Mouse (Mus musculus): ENCODE measurements around the gene Vrk3. TPM values are rescaled to one million over a fixed set of nuclear protein-coding genes. Genes with fewer than 3 reads are reported as not detected.
"Not testable (repeated sequence)": the region's sequence is repeated elsewhere in the genome, so short reads cannot be mapped to it uniquely, and the experiment has no call there.

Vrk3 gene
- polyA plus RNA-seq, 1 experiment from 2014 or later, result 36.3 TPM

GRCm38 (mm10) chr7:44733723-44734122 is 14.5 kb upstream of the Vrk3 start:
- H3K4me1 ChIP-seq (ENCODE audit: insufficient read depth), result no peaks in the 10 kb centered on the region
- H3K36me3 ChIP-seq (ENCODE audit: insufficient read depth), result no peaks in the 10 kb centered on the region
- 80% methylated on average over 9 of the region's 9 CpGs for WGBS
- H3K27me3 ChIP-seq (ENCODE audit: insufficient read depth, low read length), result no peaks in the 10 kb centered on the region
- H3K4me3 ChIP-seq (ENCODE audit: low read depth, low read length), result no peak overlapping the region
- 0 out of 2 replicates have a peak, but pooled peaks cover 3% of the 10 kb centered on the region for H3K9me3 ChIP-seq (ENCODE audit: low read depth, low read length)
- no peak overlapping the region for H3K9ac ChIP-seq
- no peak for DNase-seq
- ATAC-seq (ENCODE audit: insufficient read depth), result no peak
- TF ChIP-seq CTCF (IDR thresholded peaks at IDR 0.05; ENCODE audit: low read depth), result no peak
- no peak overlapping the region for H3K4me2 ChIP-seq
- H3K27ac ChIP-seq (ENCODE audit: low read depth), result no peak overlapping the region

GRCm38 (mm10) chr7:44741361-44741760 is 6.9 kb upstream of the Vrk3 start:
- 73% methylated on average over 8 of the region's 8 CpGs for WGBS
- no peak for DNase-seq
- TF ChIP-seq CTCF (IDR thresholded peaks at IDR 0.05; ENCODE audit: low read depth), result no peak
- H3K4me3 ChIP-seq (ENCODE audit: low read depth, low read length), result no peak overlapping the region
- ATAC-seq (ENCODE audit: insufficient read depth), result no peak
- H3K27me3 ChIP-seq (ENCODE audit: insufficient read depth, low read length), result no peaks in the 10 kb centered on the region
- H3K9me3 ChIP-seq (ENCODE audit: low read depth, low read length), result no peaks in the 10 kb centered on the region
- no peaks in the 10 kb centered on the region for H3K36me3 ChIP-seq (ENCODE audit: insufficient read depth)
- no peaks in the 10 kb centered on the region for H3K4me1 ChIP-seq (ENCODE audit: insufficient read depth)
- no peak overlapping the region for H3K27ac ChIP-seq (ENCODE audit: low read depth)
- H3K9ac ChIP-seq, result no peak overlapping the region
- H3K4me2 ChIP-seq, result no peak overlapping the region

- 45% methylated on average over 9 of the region's 9 CpGs for WGBS
- no peak for TF ChIP-seq CTCF (IDR thresholded peaks at IDR 0.05; ENCODE audit: low read depth)
- Histone ChIP-seq H3K9me3 (ENCODE audit: low read depth, low read length) (no peaks in the 10 kb centered on the region), H3K4me3 (ENCODE audit: low read depth, low read length) (0 out of 2 replicates have a peak overlapping the region, but pooled peaks have one; percentile 36), H3K36me3 (ENCODE audit: insufficient read depth) (no peaks in the 10 kb centered on the region), H3K4me1 (ENCODE audit: insufficient read depth) (peaks cover 4% of the 10 kb centered on the region; the same call in 1 of the 2 replicates), H3K27ac (ENCODE audit: low read depth) (no peak overlapping the region), H3K27me3 (ENCODE audit: insufficient read depth, low read length) (no peaks in the 10 kb centered on the region), H3K9ac (no peak overlapping the region), H3K4me2 (peak overlapping the region; percentile 69; the same call in 1 of the 2 replicates)
- no peak for ATAC-seq (ENCODE audit: insufficient read depth)
- no peak for DNase-seq
Measured at GRCm38 (mm10) chr7:44744270-44744669, 3.9 kb upstream of the Vrk3 start.

- Histone ChIP-seq H3K9ac (peak overlapping the region; percentile 40; the same call in 1 of the 2 replicates), H3K27me3 (ENCODE audit: insufficient read depth, low read length) (no peaks in the 10 kb centered on the region), H3K27ac (ENCODE audit: low read depth) (no peak overlapping the region), H3K4me3 (ENCODE audit: low read depth, low read length) (peak overlapping the region; percentile 36), H3K9me3 (ENCODE audit: low read depth, low read length) (no peaks in the 10 kb centered on the region), H3K36me3 (ENCODE audit: insufficient read depth) (no peaks in the 10 kb centered on the region), H3K4me1 (ENCODE audit: insufficient read depth) (peaks cover 4% of the 10 kb centered on the region; the same call in 1 of the 2 replicates), H3K4me2 (peak overlapping the region; percentile 69)
- TF ChIP-seq CTCF (IDR thresholded peaks at IDR 0.05; ENCODE audit: low read depth), result peak; percentile 85
- peak; percentile 50 for ATAC-seq (ENCODE audit: insufficient read depth)
- DNase-seq, result peak; percentile 86
- under 1% methylated on average over 18 of the region's 18 CpGs for WGBS
Measured at GRCm38 (mm10) chr7:44745076-44745475, 3.1 kb upstream of the Vrk3 start.

GRCm38 (mm10) chr7:44747115-44747514 is 1.1 kb upstream of the Vrk3 start:
- 69% methylated on average over 4 of the region's 4 CpGs for WGBS
- peaks cover 2% of the 10 kb centered on the region for H3K36me3 ChIP-seq (ENCODE audit: insufficient read depth)
- no peak overlapping the region for H3K27ac ChIP-seq (ENCODE audit: low read depth)
- no peak for TF ChIP-seq CTCF (IDR thresholded peaks at IDR 0.05; ENCODE audit: low read depth)
- H3K27me3 ChIP-seq (ENCODE audit: insufficient read depth, low read length), result no peaks in the 10 kb centered on the region
- H3K4me1 ChIP-seq (ENCODE audit: insufficient read depth), result peaks cover 4% of the 10 kb centered on the region; the same call in 1 of the 2 replicates
- ATAC-seq (ENCODE audit: insufficient read depth) (no peak), DNase-seq (no peak)
- H3K4me3 ChIP-seq (ENCODE audit: low read depth, low read length), result peak overlapping the region; percentile 60
- H3K9me3 ChIP-seq (ENCODE audit: low read depth, low read length), result no peaks in the 10 kb centered on the region
- no peak overlapping the region for H3K9ac ChIP-seq
- H3K4me2 ChIP-seq, result peak overlapping the region; percentile 79

GRCm38 (mm10) chr7:44750950-44751349 is 2.7 kb downstream of the Vrk3 start, which contains the start of gene Zfp473:
Zfp473 (minus strand) TSS chr7:44751050.
- not testable (repeated sequence) for DNase-seq; ATAC-seq (ENCODE audit: insufficient read depth); H3K9ac ChIP-seq; H3K27me3 ChIP-seq (ENCODE audit: insufficient read depth, low read length); H3K4me3 ChIP-seq (ENCODE audit: low read depth, low read length); H3K4me1 ChIP-seq (ENCODE audit: insufficient read depth); H3K27ac ChIP-seq (ENCODE audit: low read depth); H3K9me3 ChIP-seq (ENCODE audit: low read depth, low read length); H3K4me2 ChIP-seq
- 78% methylated on average over 1 of the region's 1 CpGs for WGBS
- H3K36me3 ChIP-seq (ENCODE audit: insufficient read depth), result peaks cover 37% of the 10 kb centered on the region

- no peak for TF ChIP-seq CTCF (IDR thresholded peaks at IDR 0.05; ENCODE audit: low read depth)
- Histone ChIP-seq H3K36me3 (ENCODE audit: insufficient read depth) (peaks cover 86% of the 10 kb centered on the region), H3K9ac (no peak overlapping the region), H3K4me2 (no peak overlapping the region), H3K27me3 (ENCODE audit: insufficient read depth, low read length) (no peaks in the 10 kb centered on the region), H3K4me1 (ENCODE audit: insufficient read depth) (no peaks in the 10 kb centered on the region), H3K4me3 (ENCODE audit: low read depth, low read length) (no peak overlapping the region), H3K27ac (ENCODE audit: low read depth) (no peak overlapping the region), H3K9me3 (ENCODE audit: low read depth, low read length) (no peaks in the 10 kb centered on the region)
- ATAC-seq (ENCODE audit: insufficient read depth) (no peak), DNase-seq (no peak)
- WGBS, result 67% methylated on average over 2 of the region's 2 CpGs
Measured at GRCm38 (mm10) chr7:44757164-44757563, 9.0 kb downstream of the Vrk3 start.

GRCm38 (mm10) chr7:44760366-44760765 is 12.2 kb downstream of the Vrk3 start:
- H3K9ac ChIP-seq, result no peak overlapping the region
- no peak for DNase-seq
- H3K4me1 ChIP-seq (ENCODE audit: insufficient read depth), result no peaks in the 10 kb centered on the region
- peaks cover 72% of the 10 kb centered on the region for H3K36me3 ChIP-seq (ENCODE audit: insufficient read depth)
- H3K4me2 ChIP-seq, result no peak overlapping the region
- no peak overlapping the region for H3K4me3 ChIP-seq (ENCODE audit: low read depth, low read length)
- no peak for ATAC-seq (ENCODE audit: insufficient read depth)
- no peak for TF ChIP-seq CTCF (IDR thresholded peaks at IDR 0.05; ENCODE audit: low read depth)
- no peaks in the 10 kb centered on the region for H3K9me3 ChIP-seq (ENCODE audit: low read depth, low read length)
- no peak overlapping the region for H3K27ac ChIP-seq (ENCODE audit: low read depth)
- no peaks in the 10 kb centered on the region for H3K27me3 ChIP-seq (ENCODE audit: insufficient read depth, low read length)
